In the genomic region with DNA sequence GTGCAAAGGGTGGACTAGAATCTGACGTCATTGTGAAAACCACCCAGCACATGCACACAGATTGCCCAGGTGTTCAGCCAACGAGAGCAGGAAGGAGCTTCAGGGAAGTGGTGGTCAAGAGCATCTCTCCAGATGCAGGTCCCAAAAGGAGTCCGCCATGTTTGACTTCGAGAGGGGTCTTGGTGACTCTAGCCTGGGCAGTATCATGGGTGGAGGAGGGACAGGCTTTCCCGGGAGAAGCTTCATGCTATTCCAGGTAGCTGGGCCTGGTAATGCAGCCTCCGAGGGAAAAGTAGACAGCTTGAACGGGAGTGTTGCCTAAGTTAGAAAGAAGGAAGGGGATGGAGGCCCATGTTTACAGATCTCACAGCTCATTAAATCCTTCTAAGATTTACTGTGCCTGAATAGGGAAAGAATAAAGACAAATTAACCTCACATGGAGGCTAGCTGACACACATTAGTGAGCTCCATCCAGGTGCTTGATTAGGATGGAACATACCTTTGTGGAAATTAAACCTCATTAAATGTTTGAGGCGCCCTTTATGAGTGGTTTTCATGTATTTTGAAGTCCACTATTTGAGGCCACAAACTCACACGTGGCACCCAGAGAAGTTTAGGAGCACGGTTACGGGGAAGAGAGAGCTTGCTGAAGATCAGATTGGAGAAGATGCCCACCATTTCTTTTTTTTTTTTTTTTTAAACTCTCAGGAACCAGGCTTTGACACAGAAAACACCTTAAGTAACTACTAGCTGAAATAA, we compare ENCODE assay signal across 14 mouse cellular contexts.
"Had no signal": no experiment of that assay in that cellular context is flagged by ENCODE, and none has a peak within 500 bp of the region (broad histone marks: within the 10 kb centered on the region; RNA-seq: fewer than 3 reads in every experiment).

No protein-coding gene starts in this region.

- H3K36me3 ChIP-seq: limb, embryonic 12.5 days; lung, embryonic 15.5 days; midbrain, embryonic 10.5 days; neural tube, embryonic 13.5 days; stomach, embryonic 15.5 days had no signal

- DNase-seq: kidney, postnatal 14 days; layer of hippocampus, adult 9-11 months; layer of hippocampus, postnatal 36 days; lung, postnatal 14 days; right cerebral cortex, postnatal 14 days; thymus, adult 2 months; thymus, postnatal 25 days had no signal

- H3K27me3 ChIP-seq: limb, embryonic 12.5 days; lung, embryonic 15.5 days; neural tube, embryonic 13.5 days; stomach, embryonic 15.5 days had no signal

- H3K27ac ChIP-seq: lung, embryonic 15.5 days; midbrain, embryonic 10.5 days; neural tube, embryonic 13.5 days had no signal

- H3K4me3 ChIP-seq: limb, embryonic 12.5 days; lung, embryonic 15.5 days; midbrain, embryonic 10.5 days; neural tube, embryonic 13.5 days; stomach, embryonic 15.5 days had no signal

- H3K9ac ChIP-seq: limb, embryonic 12.5 days; lung, embryonic 15.5 days; neural tube, embryonic 13.5 days; stomach, embryonic 15.5 days had no signal

- ATAC-seq: intestine, embryonic 16.5 days; midbrain, embryonic 16.5 days had no signal

- H3K4me2 ChIP-seq: limb, embryonic 12.5 days; lung, embryonic 15.5 days; neural tube, embryonic 13.5 days; stomach, embryonic 15.5 days had no signal

- H3K9me3 ChIP-seq: limb, embryonic 12.5 days; lung, embryonic 15.5 days; midbrain, embryonic 10.5 days; neural tube, embryonic 13.5 days; stomach, embryonic 15.5 days had no signal
